Mouse (Mus musculus) mouse trophoblast stem cell (cell line): Measurements from ENCODE around the gene Zc3h10.
"Not testable (repeated sequence)": the region's sequence is repeated elsewhere in the genome, so short reads cannot be mapped to it uniquely, and the experiment has no call there.

Experiments
- in situ Hi-C, 2 experiments: fragments of 300-500 bp; cut with MseI, MboI; formaldehyde crosslinking; loops; 2 replicates in 1 of 2; 3 replicates in 1 of 2; pipeline ENCODE4 v1.15.1; 2025

The Zc3h10 gene

DNA sequence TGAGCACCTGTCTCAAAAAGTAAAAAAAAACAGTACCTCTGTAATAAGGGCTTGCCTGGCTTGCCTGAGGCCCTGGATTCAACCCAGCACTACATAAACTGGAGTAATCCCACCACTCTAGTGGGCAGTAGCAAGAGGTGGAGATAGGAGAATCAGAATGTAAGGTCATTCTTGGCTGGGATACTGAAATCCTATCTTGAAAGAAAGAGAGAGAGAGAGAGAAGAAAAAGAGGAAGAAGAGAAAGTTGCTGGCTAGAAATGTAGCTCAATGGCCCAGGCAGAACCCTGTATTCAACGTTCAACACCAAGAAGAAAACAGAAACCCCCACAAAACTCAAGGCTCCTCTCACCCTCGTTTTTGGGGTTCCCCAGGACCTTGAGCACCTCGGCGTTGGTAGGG, 51.7 kb downstream of the Zc3h10 start:
- in situ Hi-C loops: no loop called here

DNA sequence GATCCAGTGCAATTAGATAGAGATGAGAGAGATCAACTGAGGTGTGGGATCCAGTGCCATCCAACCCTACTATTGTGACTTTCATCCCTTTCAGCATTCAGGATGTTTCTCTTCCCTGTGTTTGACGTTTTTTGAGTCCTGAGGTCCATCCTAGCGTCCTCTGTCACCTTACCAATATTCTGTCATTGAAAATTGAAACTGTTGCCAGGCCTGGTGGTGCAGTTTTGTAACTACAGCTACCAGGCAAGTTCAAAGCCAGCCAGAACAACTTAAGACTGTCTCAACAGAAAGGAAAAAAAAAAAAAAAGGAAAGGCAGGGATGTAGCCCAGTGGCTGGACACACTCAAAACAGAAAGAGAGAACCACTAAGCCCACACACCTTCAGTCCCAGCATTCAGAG, 52.3 kb downstream of the Zc3h10 start:
- in situ Hi-C loops: no loop called here

DNA sequence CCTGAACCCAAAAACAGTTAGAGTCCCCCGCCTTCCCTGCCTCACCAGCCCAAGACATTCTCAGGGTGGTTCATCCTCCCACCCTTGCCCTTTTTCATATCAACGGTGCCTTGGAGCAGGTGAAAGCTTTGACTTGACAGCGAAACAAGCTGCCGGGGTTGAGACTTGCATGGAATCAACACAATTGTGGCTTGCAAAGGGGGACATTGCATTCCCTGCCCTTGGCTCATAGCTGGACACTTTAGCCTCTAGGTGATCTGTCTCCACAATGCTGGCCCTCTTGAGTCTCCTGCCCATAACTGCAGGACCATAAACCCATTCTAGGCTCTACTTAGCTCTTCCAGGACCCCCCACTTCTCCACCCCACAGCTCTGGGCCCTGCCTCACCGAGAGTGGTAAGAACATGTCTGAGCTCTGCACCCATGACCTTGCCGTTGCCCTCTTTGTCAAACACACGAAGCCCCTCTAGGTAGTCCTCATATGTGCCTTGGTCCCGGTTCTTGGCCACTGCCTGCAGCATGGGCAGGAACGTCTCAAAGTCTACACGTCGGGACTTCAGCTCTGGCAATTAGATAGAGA, 52.8 kb downstream of the Zc3h10 start:
- in situ Hi-C loops: no loop called here

DNA sequence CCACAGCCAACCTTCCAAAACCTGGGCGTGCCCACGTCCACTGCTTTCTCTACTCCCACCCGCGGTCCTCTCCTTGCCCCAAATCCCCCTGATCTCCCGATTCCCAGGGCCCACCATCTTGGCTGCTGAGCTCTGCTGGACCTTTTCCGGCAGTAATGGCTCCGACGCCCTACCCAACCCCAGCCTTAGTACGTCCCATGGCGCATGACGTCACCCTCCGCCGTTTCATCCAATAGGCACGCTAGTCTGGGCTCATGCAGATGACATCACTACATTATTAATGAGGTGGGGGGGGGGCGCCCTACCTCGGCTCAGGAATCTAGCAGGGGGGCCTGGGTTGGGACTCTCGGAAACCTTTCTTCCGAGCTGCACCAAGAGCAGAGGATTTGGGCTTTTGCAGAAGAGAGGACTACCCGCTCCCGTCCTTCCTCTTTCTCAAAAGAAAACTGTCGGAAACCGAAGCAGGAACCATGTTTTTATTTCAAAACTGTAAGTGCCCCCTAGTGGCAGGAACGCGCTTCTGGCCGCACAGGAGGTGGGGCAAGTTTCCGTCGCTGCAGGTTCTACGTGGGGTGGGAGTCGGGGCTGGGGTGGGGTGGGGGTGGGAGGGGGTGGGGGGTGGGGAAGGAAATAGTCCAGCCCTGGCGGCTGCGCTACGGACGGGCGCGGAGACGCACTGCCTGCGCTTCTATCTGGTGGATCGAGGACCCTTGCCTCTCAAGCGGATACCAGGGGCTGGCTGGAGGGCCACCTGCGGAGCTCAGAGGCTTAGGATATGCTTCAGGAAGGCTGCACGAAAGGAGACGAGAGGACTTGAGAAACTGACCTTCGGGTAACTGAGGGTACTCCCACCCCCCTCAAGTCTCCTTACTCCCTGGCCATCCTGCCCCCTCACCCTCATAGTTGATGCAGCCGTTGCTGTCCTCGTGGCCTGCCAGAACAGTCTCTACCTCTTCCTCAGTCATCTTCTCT, 53.6 kb downstream of the Zc3h10 start, which contains the start of gene Myl6:
Gene Myl6, minus strand, starts transcription at position 451 of the 972 bp plus-strand sequence.
- in situ Hi-C loops: no loop called here

DNA sequence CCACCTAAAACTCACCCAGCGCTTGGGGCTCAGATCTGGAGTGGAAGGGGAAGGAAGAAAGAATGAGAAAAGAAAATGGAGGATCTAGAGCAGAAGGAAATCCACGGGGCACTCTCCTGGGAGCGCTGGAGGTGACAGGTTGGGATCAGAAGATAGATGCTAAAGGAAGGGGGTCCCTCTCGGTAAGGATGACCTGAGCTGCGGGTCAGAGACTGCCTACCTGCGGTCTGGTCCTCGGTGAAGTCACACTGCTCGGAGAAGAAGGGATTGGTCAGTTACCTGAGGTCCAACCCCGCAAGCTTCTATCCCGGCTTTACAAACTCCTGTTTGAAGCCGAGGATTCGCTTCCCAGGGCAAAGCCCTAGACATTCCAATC, 54.3 kb downstream of the Zc3h10 start:
- in situ Hi-C loops: no loop called here

DNA sequence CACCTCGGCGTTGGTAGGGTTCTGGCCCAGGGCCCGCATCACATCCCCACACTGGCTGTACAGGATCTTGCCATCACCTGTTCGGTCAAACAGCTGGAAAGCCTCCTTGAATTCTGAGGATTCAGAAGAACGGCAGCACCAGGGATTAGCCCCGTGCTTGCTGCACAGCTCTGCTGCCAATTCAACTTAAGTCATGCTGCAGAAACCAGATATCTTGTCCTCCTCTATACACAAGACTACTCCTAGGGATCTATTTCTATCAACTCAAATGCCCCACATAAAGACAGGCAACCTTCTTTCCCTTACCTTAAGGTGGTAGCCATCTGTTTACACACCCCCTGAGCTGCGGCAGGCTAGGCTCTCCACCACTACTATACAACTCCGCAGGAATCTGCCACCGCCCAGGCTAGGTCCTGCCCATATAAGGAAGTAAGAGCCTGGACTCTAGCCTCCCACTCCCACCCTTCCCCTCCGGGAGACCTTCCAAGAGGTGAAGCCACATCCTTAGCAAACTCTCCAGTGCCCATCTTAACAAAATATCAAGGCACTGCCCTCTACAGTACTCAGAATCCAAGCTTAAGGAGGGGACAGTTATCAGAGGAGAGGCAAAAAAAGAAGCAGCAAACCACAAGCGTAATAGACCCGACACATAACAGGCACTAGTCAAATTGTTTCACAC, 54.8 kb downstream of the Zc3h10 start:
- in situ Hi-C loops: no loop called here

DNA sequence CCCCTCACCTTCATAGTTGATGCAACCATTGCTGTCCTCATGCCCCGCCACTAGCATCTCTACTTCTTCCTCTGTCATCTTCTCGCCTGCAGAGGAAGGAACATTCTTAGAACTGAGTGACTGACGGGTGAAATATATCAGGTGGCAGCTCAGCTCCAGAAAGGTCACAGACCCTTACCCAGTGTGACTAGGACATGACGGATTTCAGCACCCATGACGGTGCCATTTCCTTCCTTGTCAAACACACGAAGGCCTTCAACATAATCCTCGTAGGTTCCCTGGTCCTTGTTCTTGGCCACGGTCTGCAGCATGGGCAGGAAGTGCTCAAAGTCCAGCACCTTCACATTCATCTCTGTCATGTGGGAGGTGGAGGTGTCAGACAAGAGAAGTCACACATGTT, 55.5 kb downstream of the Zc3h10 start:
- in situ Hi-C loops: not testable (repeated sequence)
